ENCODE assay signal across 10 mouse cellular contexts in genomic region chr8:105854303-105854702, GRCm38 (mm10). TPM values are rescaled to one million over a fixed set of nuclear protein-coding genes. Genes with fewer than 3 reads are reported as not detected.
DNase-seq lines count a peak whose midpoint lies in the region; ATAC-seq and TF ChIP-seq lines count a peak whose summit lies in the region.
"Had no signal": no experiment of that assay in that cellular context is flagged by ENCODE, and none has a peak within 500 bp of the region (broad histone marks: within the 10 kb centered on the region; RNA-seq: fewer than 3 reads in every experiment).

No protein-coding gene starts in this region.

- no peaks in the 10 kb centered on the region for H3K9me3 ChIP-seq in embryonic facial prominence, embryonic 12.5 days
- no peaks in the 10 kb centered on the region for H3K9me3 ChIP-seq in hindbrain, embryonic 16.5 days (ENCODE audit: control insufficient read depth, low read length)
- H3K9me3 ChIP-seq in midbrain, postnatal 0 days (ENCODE audit: low read length), result no peaks in the 10 kb centered on the region

- WGBS in embryonic facial prominence, embryonic 12.5 days, result 27% methylated on average over 8 of the region's 8 CpGs
- WGBS in hindbrain, embryonic 16.5 days, result 28% methylated on average over 8 of the region's 8 CpGs
- 27% methylated on average over 8 of the region's 8 CpGs for WGBS in midbrain, postnatal 0 days

- no peak for ATAC-seq in embryonic facial prominence, embryonic 12.5 days (ENCODE audit: insufficient number of reproducible peaks, insufficient read depth, low FRiP score, low TSS enrichment)
- ATAC-seq in hindbrain, embryonic 16.5 days, result peak; percentile 18
- ATAC-seq in midbrain, postnatal 0 days (ENCODE audit: low FRiP score), result no peak

- DNase-seq in layer of hippocampus, postnatal 10 days (ENCODE audit: low spot score in 2 of 2), result peak; percentile 13 to 25
- no peak for DNase-seq in layer of hippocampus, postnatal 25 days (ENCODE audit: extremely low spot score in 1 of 2, low spot score in 1 of 2)
- no peak for DNase-seq in midbrain, postnatal 0 days (ENCODE audit: low spot score)
- no peak for DNase-seq in T-cell, adult 2 months (ENCODE audit: low spot score)
- no peak for DNase-seq in spleen, postnatal 4 days (ENCODE audit: low spot score in 2 of 2)

- no peak for TF ChIP-seq CTCF in midbrain, postnatal 0 days (IDR thresholded peaks at IDR 0.05)

- H3K4me3 ChIP-seq in embryonic facial prominence, embryonic 12.5 days, result peak overlapping the region; percentile 80; the same call in 1 of the 2 replicates
- peak overlapping the region; percentile 88 for H3K4me3 ChIP-seq in hindbrain, embryonic 16.5 days (ENCODE audit: low read length)
- H3K4me3 ChIP-seq in midbrain, postnatal 0 days (ENCODE audit: low read depth, low read length), result peak overlapping the region; percentile 79

- H3K36me3 ChIP-seq in embryonic facial prominence, embryonic 12.5 days, result peaks cover 11% of the 10 kb centered on the region
- H3K36me3 ChIP-seq in hindbrain, embryonic 16.5 days (ENCODE audit: control insufficient read depth, insufficient read depth, low read length), result no peaks in the 10 kb centered on the region; the same call in 1 of the 2 replicates
- H3K36me3 ChIP-seq in midbrain, postnatal 0 days (ENCODE audit: insufficient read depth, low read length), result 0 out of 2 replicates have a peak, but pooled peaks cover under 1% of the 10 kb centered on the region

- H3K4me1 ChIP-seq in embryonic facial prominence, embryonic 12.5 days, result peaks cover 37% of the 10 kb centered on the region
- H3K4me1 ChIP-seq in hindbrain, embryonic 16.5 days (ENCODE audit: control insufficient read depth, insufficient read depth, low read depth, low read length), result peaks cover 39% of the 10 kb centered on the region
- H3K4me1 ChIP-seq in midbrain, postnatal 0 days (ENCODE audit: insufficient read depth, low read length), result peaks cover 17% of the 10 kb centered on the region

- H3K9ac ChIP-seq in embryonic facial prominence, embryonic 12.5 days, result 0 out of 2 replicates have a peak overlapping the region, but pooled peaks have one; percentile 76
- peak overlapping the region; percentile 83 for H3K9ac ChIP-seq in hindbrain, embryonic 16.5 days (ENCODE audit: low read depth, low read length)
- peak overlapping the region; percentile 84 for H3K9ac ChIP-seq in midbrain, postnatal 0 days (replicated peaks; ENCODE audit: low read length, poor library complexity, severe bottlenecking)

- peak overlapping the region; percentile 89; the same call in 1 of the 2 replicates for H3K27ac ChIP-seq in embryonic facial prominence, embryonic 12.5 days
- H3K27ac ChIP-seq in hindbrain, embryonic 16.5 days (ENCODE audit: low read depth, low read length), result peak overlapping the region; percentile 88; the same call in 1 of the 2 replicates
- H3K27ac ChIP-seq in midbrain, postnatal 0 days (ENCODE audit: low read depth, low read length), result peak overlapping the region; percentile 88; the same call in 1 of the 2 replicates

- H3K27me3 ChIP-seq in embryonic facial prominence, embryonic 12.5 days, result no peaks in the 10 kb centered on the region
- no peaks in the 10 kb centered on the region for H3K27me3 ChIP-seq in hindbrain, embryonic 16.5 days (replicated peaks; ENCODE audit: control insufficient read depth, insufficient read depth, low read length)
- H3K27me3 ChIP-seq in midbrain, postnatal 0 days (ENCODE audit: insufficient read depth, low read length), result no peaks in the 10 kb centered on the region

- H3K4me2 ChIP-seq in embryonic facial prominence, embryonic 12.5 days (replicated peaks), result peak overlapping the region; percentile 96
- H3K4me2 ChIP-seq in hindbrain, embryonic 16.5 days (ENCODE audit: low read length), result peak overlapping the region; percentile 94
- peak overlapping the region; percentile 33 for H3K4me2 ChIP-seq in midbrain, postnatal 0 days (ENCODE audit: low read depth, low read length, poor library complexity, severe bottlenecking)

RNA-seq across cellular contexts. Expression of gene Thap11, which starts 0.6 kb away (rescaled TPM):
- total RNA-seq in layer of hippocampus, postnatal 10 days (2021), result 10 to 100 TPM; 32.1 to 34.2 TPM
- 10 to 100 TPM; 38.2 to 44.4 TPM for total RNA-seq in layer of hippocampus, postnatal 25 days (2021)
- 84.6 and 86.8 TPM in 2 replicates for polyA plus RNA-seq in embryonic facial prominence, embryonic 12.5 days (2016; fragmentation: Nextera tagmentation; extraction: Ambion mirVana)
- 52.5 and 55.9 TPM in 2 replicates for polyA plus RNA-seq in hindbrain, embryonic 16.5 days (2015; fragmentation: Nextera tagmentation; extraction: Ambion mirVana)
- 52.0 and 80.1 TPM in 2 replicates for total RNA-seq in midbrain, postnatal 0 days (2014; rRNA removed)
- polyA plus RNA-seq in midbrain, postnatal 0 days (2015; fragmentation: Nextera tagmentation; extraction: Ambion mirVana), result 40.1 and 42.9 TPM in 2 replicates

RNA-seq across cellular contexts. Expression of gene Cenpt, which starts 1.2 kb away (rescaled TPM):
- total RNA-seq in layer of hippocampus, postnatal 10 days (2021), result 10 to 100 TPM; 23.9 to 25.4 TPM
- 10 to 100 TPM; 13.4 to 15.4 TPM for total RNA-seq in layer of hippocampus, postnatal 25 days (2021)
- polyA plus RNA-seq in embryonic facial prominence, embryonic 12.5 days (2016; fragmentation: Nextera tagmentation; extraction: Ambion mirVana), result 59.8 and 60.6 TPM in 2 replicates
- polyA plus RNA-seq in hindbrain, embryonic 16.5 days (2015; fragmentation: Nextera tagmentation; extraction: Ambion mirVana), result 52.3 and 54.7 TPM in 2 replicates
- total RNA-seq in midbrain, postnatal 0 days (2014; rRNA removed), result 44.8 and 48.6 TPM in 2 replicates
- polyA plus RNA-seq in midbrain, postnatal 0 days (2015; fragmentation: Nextera tagmentation; extraction: Ambion mirVana), result 45.2 and 48.7 TPM in 2 replicates

RNA-seq across cellular contexts. Expression of gene Nutf2, which starts 6.1 kb away (rescaled TPM):
- total RNA-seq in layer of hippocampus, postnatal 10 days (2021), result 10 to 100 TPM; 23.3 to 42.6 TPM
- 10 to 100 TPM; 27.6 to 34.9 TPM for total RNA-seq in layer of hippocampus, postnatal 25 days (2021)
- 228 and 268 TPM in 2 replicates for polyA plus RNA-seq in embryonic facial prominence, embryonic 12.5 days (2016; fragmentation: Nextera tagmentation; extraction: Ambion mirVana)
- 118 and 158 TPM in 2 replicates for polyA plus RNA-seq in hindbrain, embryonic 16.5 days (2015; fragmentation: Nextera tagmentation; extraction: Ambion mirVana)
- 60.7 and 65.2 TPM in 2 replicates for total RNA-seq in midbrain, postnatal 0 days (2014; rRNA removed)
- 109 and 137 TPM in 2 replicates for polyA plus RNA-seq in midbrain, postnatal 0 days (2015; fragmentation: Nextera tagmentation; extraction: Ambion mirVana)

RNA-seq across cellular contexts. Expression of gene Edc4, which starts 26.4 kb away (rescaled TPM):
- total RNA-seq in layer of hippocampus, postnatal 10 days (2021), result 10 to 100 TPM; 59.5 to 63.9 TPM
- total RNA-seq in layer of hippocampus, postnatal 25 days (2021), result 10 to 100 TPM; 59.9 to 72.4 TPM
- 70.5 and 72.6 TPM in 2 replicates for polyA plus RNA-seq in embryonic facial prominence, embryonic 12.5 days (2016; fragmentation: Nextera tagmentation; extraction: Ambion mirVana)
- 47.8 and 54.4 TPM in 2 replicates for polyA plus RNA-seq in hindbrain, embryonic 16.5 days (2015; fragmentation: Nextera tagmentation; extraction: Ambion mirVana)
- 100 and 125 TPM in 2 replicates for total RNA-seq in midbrain, postnatal 0 days (2014; rRNA removed)
- polyA plus RNA-seq in midbrain, postnatal 0 days (2015; fragmentation: Nextera tagmentation; extraction: Ambion mirVana), result 45.2 and 45.4 TPM in 2 replicates

RNA-seq across cellular contexts. Expression of gene Tsnaxip1, which starts 26.8 kb away (rescaled TPM):
- total RNA-seq in layer of hippocampus, postnatal 10 days (2021), result under 1 TPM; 0.33 to 0.53 TPM
- under 1 TPM; 0.15 to 0.31 TPM for total RNA-seq in layer of hippocampus, postnatal 25 days (2021)
- 0.43 TPM in 1 of 2 replicates, not detected in the other for polyA plus RNA-seq in embryonic facial prominence, embryonic 12.5 days (2016; fragmentation: Nextera tagmentation; extraction: Ambion mirVana)
- polyA plus RNA-seq in hindbrain, embryonic 16.5 days (2015; fragmentation: Nextera tagmentation; extraction: Ambion mirVana), result 0.86 and 1.4 TPM in 2 replicates
- 0.14 and 0.16 TPM in 2 replicates for total RNA-seq in midbrain, postnatal 0 days (2014; rRNA removed)
- polyA plus RNA-seq in midbrain, postnatal 0 days (2015; fragmentation: Nextera tagmentation; extraction: Ambion mirVana), result 0.62 and 0.88 TPM in 2 replicates
- total RNA-seq: adrenal gland, adult 18-20 months; heart, postnatal 25 days had no signal
- polyA plus RNA-seq: small intestine, adult 2 months had no signal

Comparison
In these comparisons a context has a peak if more than half of its experiments do, and no peak if none do; other contexts are left out.
1. DNase-seq: peak in layer of hippocampus, postnatal 10 days (2 of 2); none in layer of hippocampus, postnatal 25 days (0 of 2), midbrain, postnatal 0 days (single experiment), T-cell, adult 2 months (single experiment) and spleen, postnatal 4 days (0 of 2).
2. H3K4me2 ChIP-seq: peak in every context shown above with its lines; median percentile 96 in embryonic facial prominence, embryonic 12.5 days; 94 in hindbrain, embryonic 16.5 days; 33 in midbrain, postnatal 0 days.
3. Peak in every context shown above with its lines, with median percentiles within 50 percentile points of each other: H3K27ac ChIP-seq, H3K4me3 ChIP-seq and H3K9ac ChIP-seq.